Mouse (Mus musculus) intestine, postnatal 0 days (tissue): Measurements from ENCODE around the gene Pmm2. TPM values are rescaled to one million over a fixed set of nuclear protein-coding genes. Genes with fewer than 3 reads are reported as not detected.

ENCODE experiments used
- ATAC-seq: fragments of 200-750 bp; cut with Nextera tagmentation; 2 replicates; pipeline ENCODE4 v1.8.0; 2017; ENCODE audit warnings: mild to moderate bottlenecking, moderate TSS enrichment, moderate library complexity
- H3K27ac ChIP-seq: fragments of 300-500 bp; sonication (generic); 2 replicates; pipeline ENCODE4 v1.5.1; 2014; ENCODE audit warnings: mild to moderate bottlenecking, low read depth, low read length, moderate library complexity
- H3K27me3 ChIP-seq: fragments of 300-500 bp; sonication (generic); replicated peaks from 2 replicates; pipeline ENCODE4 v1.6.1; 2014; ENCODE audit warnings: low read length, mixed read lengths; ENCODE audit not compliant: control insufficient read depth, insufficient read depth
- H3K36me3 ChIP-seq: fragments of 300-500 bp; sonication (generic); 2 replicates; pipeline ENCODE4 v1.6.1; 2014; ENCODE audit warnings: mild to moderate bottlenecking, moderate library complexity; ENCODE audit not compliant: control insufficient read depth, insufficient read depth
- H3K4me1 ChIP-seq: fragments of 300-500 bp; sonication (generic); replicated peaks from 2 replicates; pipeline ENCODE4 v1.6.1; 2014; ENCODE audit warnings: antibody characterized with exemption, low read length, mixed read lengths; ENCODE audit not compliant: control insufficient read depth, insufficient read depth
- H3K4me2 ChIP-seq: fragments of 300-500 bp; sonication (generic); replicated peaks from 2 replicates; pipeline ENCODE4 v1.6.1; 2014; ENCODE audit warnings: low read depth, mild to moderate bottlenecking, moderate library complexity
- H3K4me3 ChIP-seq: fragments of 300-500 bp; sonication (generic); 2 replicates; pipeline ENCODE4 v1.5.1; 2014; ENCODE audit warnings: low read depth, low read length
- H3K9ac ChIP-seq: fragments of 300-500 bp; sonication (generic); 2 replicates; pipeline ENCODE4 v1.6.1; 2014; ENCODE audit warnings: mild to moderate bottlenecking, low read depth, low read length
- H3K9me3 ChIP-seq: fragments of 300-500 bp; sonication (generic); 2 replicates; pipeline ENCODE4 v1.6.1; 2016; ENCODE audit warnings: mixed run types; ENCODE audit not compliant: control insufficient read depth
- CTCF ChIP-seq: sonication (generic); IDR thresholded peaks from 2 replicates; pipeline ENCODE4 v1.5.1; 2016; ENCODE audit warnings: low read depth, mild to moderate bottlenecking, control low read depth, antibody characterized with exemption, moderate library complexity
- WGBS: fragments of 180-500 bp; shearing (Covaris S2); extraction: QIAGEN DNeasy Blood & Tissue Kit; methylation state at CpG from one replicate; pipeline ENCODE4 v1.1.7; 2014; 5-methylcytosine and 5-hydroxymethylcytosine counted together
- polyA plus RNA-seq: library from polyadenylated mRNA; unstranded; fragments of >200 nt; fragmentation: Nextera tagmentation; extraction: Ambion mirVana; gene quantifications from 2 replicates; pipeline ENCODE4 v1.2.1, GENCODE M21; 2015

Gene Pmm2
- polyA plus RNA-seq, 1 experiment from 2014 or later, result 116 TPM

- 88% methylated on average over 5 of the region's 5 CpGs for WGBS
These were observed 6.0 kb upstream of the Pmm2 start for GRCm38 (mm10) chr16:8631428-8631827.

GRCm38 (mm10) chr16:8636867-8637216, 632 bp upstream of the Pmm2 start:
- H3K4me1 ChIP-seq, result no peaks in the 10 kb centered on the region; the same call in 1 of the 2 replicates
- H3K27me3 ChIP-seq, result no peaks in the 10 kb centered on the region
- H3K9me3 ChIP-seq, result no peaks in the 10 kb centered on the region
- no peak for TF ChIP-seq CTCF
- peak overlapping the region; percentile 88 for H3K4me2 ChIP-seq
- H3K27ac ChIP-seq, result peak overlapping the region; percentile 95
- H3K36me3 ChIP-seq, result peaks cover 10% of the 10 kb centered on the region; the same call in 1 of the 2 replicates
- H3K9ac ChIP-seq, result peak overlapping the region; percentile 81
- H3K4me3 ChIP-seq, result peak overlapping the region; percentile 60
- under 1% methylated on average over 13 of the region's 13 CpGs for WGBS
- peak; percentile 19 for ATAC-seq

More at GRCm38 (mm10) chr16:8631428-8631827, 6.0 kb upstream of the Pmm2 start:
- no peak overlapping the region for H3K4me2 ChIP-seq
- ATAC-seq, result no peak
- H3K9ac ChIP-seq, result no peak overlapping the region
- H3K36me3 ChIP-seq, result peaks cover 20% of the 10 kb centered on the region; the same call in 1 of the 2 replicates
- H3K4me1 ChIP-seq, result no peaks in the 10 kb centered on the region; the same call in 1 of the 2 replicates
- TF ChIP-seq CTCF, result no peak
- H3K27me3 ChIP-seq, result no peaks in the 10 kb centered on the region
- H3K27ac ChIP-seq, result no peak overlapping the region
- no peak overlapping the region for H3K4me3 ChIP-seq
- H3K9me3 ChIP-seq, result no peaks in the 10 kb centered on the region

DNA sequence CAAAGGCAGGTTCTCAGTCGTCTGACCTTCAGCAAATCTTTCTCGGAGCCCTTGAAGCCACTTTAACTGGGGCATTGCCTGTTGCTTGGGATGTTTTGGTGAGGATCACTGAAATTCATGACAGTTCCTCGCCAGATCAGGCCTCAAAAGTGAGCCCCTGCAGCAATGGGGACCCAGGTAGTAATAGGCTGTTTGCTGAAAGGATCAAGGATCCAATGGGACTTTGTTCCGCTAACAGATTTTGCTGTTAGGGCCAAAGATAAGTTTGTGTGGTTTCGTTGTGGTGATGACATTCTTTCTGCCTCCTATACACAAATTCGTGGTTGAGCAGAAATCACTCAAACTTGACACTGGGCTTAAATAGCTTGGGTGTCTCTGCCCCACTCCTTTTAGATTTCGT, 657 bp downstream of the Pmm2 start:
- Histone ChIP-seq H3K4me2 (peak overlapping the region; percentile 88), H3K27me3 (no peaks in the 10 kb centered on the region), H3K4me1 (no peaks in the 10 kb centered on the region; the same call in 1 of the 2 replicates), H3K4me3 (peak overlapping the region; percentile 60), H3K27ac (peak overlapping the region; percentile 95), H3K9ac (peak overlapping the region; percentile 81), H3K9me3 (no peaks in the 10 kb centered on the region), H3K36me3 (peaks cover 16% of the 10 kb centered on the region)
- no peak for TF ChIP-seq CTCF
- WGBS, result 19% methylated on average over 7 of the region's 7 CpGs
- no peak for ATAC-seq

- Histone ChIP-seq H3K27ac (peak overlapping the region; percentile 68), H3K9me3 (no peaks in the 10 kb centered on the region), H3K27me3 (no peaks in the 10 kb centered on the region), H3K4me3 (no peak overlapping the region), H3K4me1 (no peaks in the 10 kb centered on the region; the same call in 1 of the 2 replicates), H3K4me2 (peak overlapping the region; percentile 88), H3K36me3 (peaks cover 23% of the 10 kb centered on the region), H3K9ac (no peak overlapping the region)
- TF ChIP-seq CTCF, result no peak
- 41% methylated on average over 11 of the region's 11 CpGs for WGBS
- peak; percentile 50 for ATAC-seq
These were observed 2.2 kb downstream of the Pmm2 start for GRCm38 (mm10) chr16:8639466-8640191.

GRCm38 (mm10) chr16:8643855-8644254, 6.4 kb downstream of the Pmm2 start:
- 61% methylated on average over 2 of the region's 2 CpGs for WGBS
- peak; percentile 65 for ATAC-seq
- peaks cover 62% of the 10 kb centered on the region for H3K36me3 ChIP-seq

DNA sequence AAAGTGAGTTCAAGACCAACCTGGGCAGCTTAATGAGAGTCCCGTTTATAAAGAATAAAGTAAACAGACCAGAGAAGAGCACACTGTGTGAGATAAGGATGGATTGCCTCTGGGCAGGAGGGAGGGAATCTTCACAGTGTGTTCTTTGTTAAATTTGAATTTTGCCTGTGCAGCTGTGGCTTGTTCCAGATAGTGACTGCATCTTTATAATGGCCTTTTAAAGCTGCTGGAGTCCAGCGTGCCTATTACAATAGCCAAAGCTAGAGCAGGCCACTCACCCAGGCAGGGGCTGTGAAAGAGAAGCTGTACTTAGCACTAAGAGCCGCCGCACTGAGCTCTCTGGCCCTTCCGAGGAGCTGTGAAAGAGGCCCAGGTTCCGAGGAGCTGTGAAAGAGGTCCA, 8.1 kb downstream of the Pmm2 start:
- ATAC-seq, result no peak
- H3K4me1 ChIP-seq, result no peaks in the 10 kb centered on the region
- no peaks in the 10 kb centered on the region for H3K9me3 ChIP-seq
- no peak overlapping the region for H3K27ac ChIP-seq
- no peak overlapping the region for H3K4me2 ChIP-seq
- no peak overlapping the region for H3K4me3 ChIP-seq
- peaks cover 79% of the 10 kb centered on the region for H3K36me3 ChIP-seq
- no peaks in the 10 kb centered on the region for H3K27me3 ChIP-seq
- no peak for TF ChIP-seq CTCF
- no peak overlapping the region for H3K9ac ChIP-seq
- WGBS, result 75% methylated on average over 6 of the region's 6 CpGs

More at GRCm38 (mm10) chr16:8643855-8644254, 6.4 kb downstream of the Pmm2 start:
- Histone ChIP-seq H3K27me3 (no peaks in the 10 kb centered on the region), H3K27ac (peak overlapping the region; percentile 30; the same call in 1 of the 2 replicates), H3K4me2 (no peak overlapping the region), H3K9ac (no peak overlapping the region), H3K9me3 (no peaks in the 10 kb centered on the region), H3K4me3 (no peak overlapping the region), H3K4me1 (no peaks in the 10 kb centered on the region)
- TF ChIP-seq CTCF, result peak; percentile 92
